Mouse (Mus musculus) stomach, postnatal 0 days (tissue): ENCODE data around the gene Tvp23b.

Source experiments
- CTCF ChIP-seq: IDR thresholded peaks from 2 replicates; pipeline ENCODE4 v1.5.1; 2016; ENCODE audit warnings: antibody characterized with exemption, low read depth, mild to moderate bottlenecking, moderate library complexity
- EP300 ChIP-seq: optimal IDR thresholded peaks from 2 replicates; pipeline ENCODE3; 2016; ENCODE audit warnings: antibody characterized with exemption

GRCm38 (mm10) chr11:62919946-62920742, 40.9 kb downstream of the Tvp23b start:
- TF ChIP-seq CTCF = no peak
- no peak for TF ChIP-seq EP300
